Mouse (Mus musculus): Measurements from ENCODE around the gene Cts7.

The Cts7 gene

GRCm38 (mm10) chr13:61358097-61358496, at the start of gene Cts7:
Cts7 (minus strand) TSS chr13:61358197.
- DNase-seq (ENCODE audit: low spot score), result no peak
